Mouse (Mus musculus): Measurements from ENCODE around the gene Nr1i3. TPM values are rescaled to one million over a fixed set of nuclear protein-coding genes. Genes with fewer than 3 reads are reported as not detected.
A peak's percentile ranks its signal among the peaks of the same experiment; 100 is the strongest.
"Not testable (repeated sequence)": the region's sequence is repeated elsewhere in the genome, so short reads cannot be mapped to it uniquely, and the experiment has no call there.

Nr1i3 gene
- polyA plus RNA-seq, 1 experiment from 2014 or later, result 0.27 TPM

DNA sequence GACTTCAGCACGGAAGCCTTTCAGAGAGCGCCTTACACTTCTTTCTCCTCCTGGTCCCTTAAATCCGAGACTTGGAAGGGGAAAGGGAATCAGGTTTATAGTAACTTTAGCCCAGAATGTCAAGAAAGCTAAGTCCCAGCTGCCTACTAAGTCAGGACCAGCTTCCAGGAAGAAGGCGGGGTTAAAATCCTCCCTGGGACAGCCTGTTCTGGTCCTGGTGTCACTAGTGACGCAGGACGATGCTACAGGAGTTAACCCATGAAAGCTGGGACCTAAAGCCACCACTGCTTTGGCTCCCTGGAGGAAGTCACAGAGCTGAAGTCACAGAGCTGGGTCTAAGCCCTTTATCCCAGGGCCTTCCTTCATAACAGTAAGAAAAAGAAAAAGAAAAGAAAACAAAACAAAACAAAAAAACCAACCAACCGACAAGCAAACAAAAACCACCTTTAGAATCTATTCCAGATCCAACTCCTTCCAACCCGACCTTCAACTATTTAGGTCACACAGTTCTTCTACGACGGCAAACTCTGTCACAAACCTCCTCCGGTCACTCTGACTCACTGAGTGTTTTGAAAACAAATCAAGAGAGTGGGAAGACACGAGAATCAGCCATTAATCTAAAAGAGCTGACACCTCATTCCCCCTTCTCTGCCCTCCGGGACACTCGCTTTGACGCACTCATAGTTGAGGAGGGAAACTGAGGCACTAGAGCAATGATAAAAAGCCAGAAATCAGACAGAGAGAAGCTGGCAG is 26.4 kb downstream of the Nr1i3 start:
- 79% methylated on average over 15 of the region's 15 CpGs for WGBS
- H3K4me1 ChIP-seq (replicated peaks), result no peaks in the 10 kb centered on the region
- DNase-seq (ENCODE audit: low spot score), result no peak
- no peak overlapping the region for H3K4me3 ChIP-seq
- no peak overlapping the region for H3K27ac ChIP-seq
- H3K9me3 ChIP-seq, result no peaks in the 10 kb centered on the region
- no peaks in the 10 kb centered on the region for H3K27me3 ChIP-seq (ENCODE audit: insufficient read depth, poor library complexity, severe bottlenecking)
- peaks cover 97% of the 10 kb centered on the region for H3K36me3 ChIP-seq

DNA sequence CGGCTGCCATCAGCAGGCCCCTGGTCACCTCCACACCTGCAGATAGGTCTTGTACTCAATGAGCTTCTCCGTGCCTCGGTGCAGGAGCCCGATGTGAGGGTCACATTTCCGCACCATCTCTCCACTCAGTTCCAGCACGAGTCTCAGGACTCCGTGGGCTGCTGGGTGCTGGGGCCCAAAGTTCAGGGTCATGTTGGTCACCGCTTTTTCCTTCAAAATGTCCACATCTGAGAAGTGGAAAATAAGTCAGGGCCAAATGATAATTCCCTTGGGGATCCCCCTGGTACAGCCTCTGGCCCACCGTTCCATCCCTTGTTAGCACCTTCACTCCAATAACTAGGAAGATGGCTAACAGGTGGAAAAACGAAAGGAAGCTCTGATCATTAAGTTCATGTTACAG is 27.1 kb downstream of the Nr1i3 start:
- 91% methylated on average over 10 of the region's 10 CpGs for WGBS
- no peak overlapping the region for H3K4me3 ChIP-seq
- H3K27me3 ChIP-seq (ENCODE audit: insufficient read depth, poor library complexity, severe bottlenecking), result no peaks in the 10 kb centered on the region
- peaks cover 95% of the 10 kb centered on the region for H3K36me3 ChIP-seq
- no peak for DNase-seq (ENCODE audit: low spot score)
- H3K9me3 ChIP-seq, result no peaks in the 10 kb centered on the region
- peaks cover 5% of the 10 kb centered on the region for H3K4me1 ChIP-seq (replicated peaks)
- H3K27ac ChIP-seq, result no peak overlapping the region

DNA sequence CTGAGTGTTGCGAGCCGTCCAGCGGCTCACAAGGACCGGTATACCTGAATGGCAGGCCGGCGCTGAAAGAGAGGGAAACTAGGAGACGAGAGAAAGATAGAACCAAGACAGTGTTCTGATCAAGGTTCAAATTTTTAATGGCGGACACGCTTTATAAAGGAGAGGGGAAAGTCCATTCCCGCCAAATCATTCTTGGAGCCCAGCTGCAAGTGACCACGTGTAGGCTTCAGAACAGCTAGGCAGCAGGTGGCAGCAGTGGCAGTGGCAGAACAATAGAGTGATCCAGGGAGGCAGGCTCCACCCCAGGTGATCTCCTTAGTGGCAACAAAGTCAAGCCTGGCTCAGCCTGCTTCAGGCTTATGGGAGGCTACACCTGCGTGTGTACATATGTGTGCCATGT is 28.2 kb downstream of the Nr1i3 start:
- WGBS, result 88% methylated on average over 12 of the region's 12 CpGs
- not testable (repeated sequence) for H3K27me3 ChIP-seq (ENCODE audit: insufficient read depth, poor library complexity, severe bottlenecking); H3K27ac ChIP-seq; DNase-seq (ENCODE audit: low spot score); H3K9me3 ChIP-seq; H3K4me3 ChIP-seq
- Histone ChIP-seq H3K4me1 (replicated peaks) (peaks cover 13% of the 10 kb centered on the region), H3K36me3 (peaks cover 85% of the 10 kb centered on the region)

DNA sequence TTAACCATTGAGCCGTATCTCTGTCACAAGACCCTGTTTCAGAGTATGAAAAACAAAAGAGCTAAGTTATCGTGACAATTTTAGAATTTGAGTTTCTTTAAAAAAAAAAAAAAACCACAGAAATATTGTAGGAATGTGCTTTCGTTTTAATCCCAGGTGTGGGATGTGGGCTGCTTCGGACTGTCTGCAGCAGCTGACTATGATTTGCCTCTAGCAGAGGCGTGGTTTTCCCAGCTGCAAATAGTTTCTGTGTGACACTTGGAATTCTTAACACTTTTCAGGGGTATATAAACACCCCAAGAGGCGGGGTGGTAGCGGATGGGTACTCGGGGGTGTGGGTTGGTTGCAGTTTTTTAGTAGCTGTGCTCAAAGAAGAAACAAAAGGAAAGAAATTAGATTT is 31.6 kb downstream of the Nr1i3 start:
- Histone ChIP-seq H3K4me3 (peak overlapping the region; percentile 71), H3K36me3 (peaks cover 51% of the 10 kb centered on the region), H3K27ac (no peak overlapping the region)

DNA sequence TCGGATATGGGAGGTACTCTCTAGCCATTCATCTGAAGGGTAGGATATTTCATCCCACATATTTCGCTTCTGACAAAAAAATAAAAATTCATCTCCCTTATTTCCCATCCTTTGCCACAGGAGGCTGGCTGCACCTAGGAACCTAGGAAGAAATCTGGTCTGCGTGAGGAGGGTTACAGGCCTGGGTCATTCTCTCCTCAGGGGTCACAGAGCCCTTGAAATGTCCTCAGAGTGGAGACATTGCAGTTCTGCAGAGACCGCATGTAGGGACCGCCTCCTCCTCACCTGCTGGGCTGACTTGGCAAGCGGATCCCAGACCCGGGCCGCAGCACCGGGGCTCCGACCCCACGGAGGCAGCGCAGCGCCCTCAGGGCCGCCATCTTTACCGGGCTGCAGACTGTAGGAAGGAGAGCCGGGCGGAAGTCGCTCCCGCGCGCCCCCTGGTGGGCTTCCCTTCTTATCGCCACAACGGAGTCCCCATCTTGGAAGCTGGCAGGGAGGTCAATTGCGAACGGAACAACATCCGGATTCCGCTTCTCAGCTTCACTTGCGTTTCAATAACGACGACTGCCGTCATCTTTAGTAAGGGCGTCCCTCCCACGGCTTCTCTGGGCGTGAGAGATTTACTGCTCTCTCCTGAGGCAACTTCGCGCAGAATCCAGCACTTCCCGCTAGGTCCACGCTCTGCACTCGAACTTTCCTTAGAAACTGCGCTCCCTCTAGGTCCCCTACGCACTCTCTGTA is 33.1 kb downstream of the Nr1i3 start:
- peak; percentile 98 for DNase-seq (ENCODE audit: low spot score)
- peak overlapping the region; percentile 71 for H3K4me3 ChIP-seq
- peaks cover 36% of the 10 kb centered on the region for H3K36me3 ChIP-seq
- peaks cover 60% of the 10 kb centered on the region for H3K4me1 ChIP-seq (replicated peaks)
- no peaks in the 10 kb centered on the region for H3K9me3 ChIP-seq
- H3K27me3 ChIP-seq (ENCODE audit: insufficient read depth, poor library complexity, severe bottlenecking), result no peaks in the 10 kb centered on the region
- WGBS, result under 1% methylated on average over 41 of the region's 41 CpGs
- peak overlapping the region; percentile 96 for H3K27ac ChIP-seq

More for the DNA sequence above, 31.6 kb downstream of the Nr1i3 start:
- Histone ChIP-seq H3K4me1 (replicated peaks) (peaks cover 44% of the 10 kb centered on the region), H3K27me3 (ENCODE audit: insufficient read depth, poor library complexity, severe bottlenecking) (no peaks in the 10 kb centered on the region), H3K9me3 (no peaks in the 10 kb centered on the region)
- DNase-seq (ENCODE audit: low spot score), result no peak
- WGBS, result 93% methylated on average over 8 of the region's 8 CpGs

DNA sequence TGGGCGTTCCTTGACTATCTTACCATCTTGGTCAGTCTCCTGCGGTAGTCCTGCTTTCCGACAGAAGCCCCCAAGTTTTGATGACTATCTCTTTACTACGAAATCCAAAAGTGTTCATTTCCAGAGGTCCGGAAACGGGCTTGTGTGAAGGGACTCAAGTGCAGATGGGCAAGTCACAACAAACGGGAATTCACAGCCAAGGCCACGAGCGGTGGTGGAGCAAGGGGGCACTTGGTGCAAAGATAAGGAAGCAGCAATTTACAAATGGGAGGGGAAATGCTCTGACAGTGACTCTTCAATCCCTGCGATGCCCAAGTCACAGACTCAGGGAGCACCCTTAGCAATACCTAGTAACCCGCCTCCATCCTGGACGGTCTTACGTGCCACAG is 33.7 kb downstream of the Nr1i3 start:
- Histone ChIP-seq H3K4me1 (replicated peaks) (peaks cover 65% of the 10 kb centered on the region), H3K9me3 (no peaks in the 10 kb centered on the region), H3K36me3 (peaks cover 30% of the 10 kb centered on the region), H3K27me3 (ENCODE audit: insufficient read depth, poor library complexity, severe bottlenecking) (no peaks in the 10 kb centered on the region), H3K27ac (peak overlapping the region; percentile 96), H3K4me3 (peak overlapping the region; percentile 71)
- WGBS, result 14% methylated on average over 13 of the region's 13 CpGs
- DNase-seq (ENCODE audit: low spot score), result no peak

DNA sequence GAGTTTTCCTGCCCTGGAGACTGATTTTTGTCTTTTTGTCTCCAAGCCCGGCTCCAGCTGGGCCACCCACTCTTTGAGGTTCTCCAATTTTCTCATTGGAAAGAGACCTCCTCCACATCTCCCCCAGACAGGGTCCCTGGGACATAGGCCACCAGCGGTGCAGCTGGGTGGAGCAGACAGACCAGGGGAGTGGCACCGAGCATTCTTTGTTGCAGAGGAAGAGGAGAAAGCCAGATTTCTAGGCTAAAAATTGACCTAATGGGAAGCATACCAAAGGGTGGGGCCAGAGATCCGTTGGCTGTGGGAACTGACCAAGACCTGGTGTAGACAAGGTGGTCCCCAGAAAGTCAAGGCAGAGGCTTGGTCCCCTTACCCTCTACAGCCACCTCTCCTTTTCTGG is 34.1 kb downstream of the Nr1i3 start:
- 22% methylated on average over 4 of the region's 4 CpGs for WGBS
- peaks cover 25% of the 10 kb centered on the region for H3K36me3 ChIP-seq
- H3K4me1 ChIP-seq (replicated peaks), result peaks cover 70% of the 10 kb centered on the region
- H3K4me3 ChIP-seq, result peak overlapping the region; percentile 71
- no peaks in the 10 kb centered on the region for H3K9me3 ChIP-seq
- DNase-seq (ENCODE audit: low spot score), result peak; percentile 29
- no peaks in the 10 kb centered on the region for H3K27me3 ChIP-seq (ENCODE audit: insufficient read depth, poor library complexity, severe bottlenecking)
- peak overlapping the region; percentile 96 for H3K27ac ChIP-seq

DNA sequence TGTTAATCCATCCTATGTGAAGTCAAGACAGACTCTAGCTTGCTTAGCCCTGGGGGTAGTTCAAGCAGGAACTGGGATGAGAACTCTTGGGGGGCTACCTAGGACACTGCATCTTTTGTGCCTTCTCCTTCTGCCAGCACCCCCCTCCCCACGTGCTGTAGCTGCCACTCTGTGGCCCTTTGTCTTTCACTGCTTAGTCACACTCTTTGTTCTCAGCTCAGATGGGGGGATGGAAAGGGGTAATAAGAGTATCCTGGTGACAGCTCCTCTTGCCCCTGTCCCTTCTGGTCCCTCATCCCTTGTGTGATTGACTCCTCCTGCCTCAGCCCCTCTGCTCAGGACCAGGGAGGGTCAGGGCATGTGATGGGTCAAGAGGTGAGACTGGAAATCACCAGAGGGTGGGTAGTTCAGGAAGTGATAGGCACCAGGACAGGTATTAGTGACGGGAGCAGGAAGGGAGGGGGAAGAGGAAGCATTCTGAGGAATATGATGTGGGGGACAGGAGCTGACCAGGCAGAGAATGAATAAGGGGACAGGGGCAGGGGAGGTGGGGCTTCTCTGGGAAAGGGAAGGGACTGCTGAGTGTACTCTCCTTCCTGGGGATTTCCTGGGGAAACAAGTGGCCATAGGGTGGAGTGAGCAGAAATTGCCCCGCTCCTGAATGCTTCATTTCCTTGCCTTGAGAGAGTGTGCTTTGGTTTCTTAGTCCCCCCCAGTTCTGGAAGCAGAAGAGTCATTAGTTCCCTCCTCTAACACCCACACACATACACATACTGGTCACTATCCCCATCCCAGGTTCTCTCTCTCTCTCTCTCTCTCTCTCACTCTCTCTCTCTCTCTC is 34.8 kb downstream of the Nr1i3 start:
- peak overlapping the region; percentile 96 for H3K27ac ChIP-seq
- peak overlapping the region; percentile 71; the same call in 1 of the 2 replicates for H3K4me3 ChIP-seq
- H3K36me3 ChIP-seq, result peaks cover 20% of the 10 kb centered on the region
- H3K4me1 ChIP-seq (replicated peaks), result peaks cover 73% of the 10 kb centered on the region
- H3K27me3 ChIP-seq (ENCODE audit: insufficient read depth, poor library complexity, severe bottlenecking), result no peaks in the 10 kb centered on the region
- peak; percentile 30 for DNase-seq (ENCODE audit: low spot score)
- H3K9me3 ChIP-seq, result no peaks in the 10 kb centered on the region
- WGBS, result 49% methylated on average over 3 of the region's 3 CpGs

DNA sequence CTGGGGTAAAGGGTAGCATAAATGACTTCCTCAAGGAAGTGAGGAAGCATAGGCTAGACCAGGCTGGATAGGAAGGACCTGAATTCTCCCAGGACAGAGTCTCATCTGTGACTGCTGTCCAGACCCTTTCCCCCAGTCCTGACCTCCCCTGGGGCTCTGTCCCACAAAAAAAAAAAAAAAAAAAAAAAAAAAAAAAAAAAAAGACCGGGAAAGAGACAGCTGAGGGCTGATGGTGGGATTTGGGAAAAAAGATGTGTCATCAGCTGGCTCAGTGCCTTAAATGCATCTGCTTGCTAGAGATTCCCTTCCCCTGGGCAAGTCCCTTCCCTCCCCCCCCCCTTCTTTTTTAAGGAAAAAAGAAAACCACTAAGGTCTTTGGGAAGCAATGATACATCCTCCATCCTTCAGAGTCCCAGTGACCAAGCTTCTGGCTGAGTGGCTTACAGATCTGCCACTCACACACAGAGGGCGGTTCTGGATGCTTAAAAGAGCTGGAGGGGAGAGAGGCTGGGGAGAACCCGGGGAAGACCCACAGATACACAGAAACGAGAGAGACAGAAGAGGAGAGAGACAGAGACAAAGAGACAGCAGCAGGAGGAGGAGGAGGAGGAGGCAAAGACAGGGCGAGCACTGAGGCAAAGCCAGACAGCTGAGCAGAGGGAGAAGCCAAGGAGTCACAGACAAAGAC is 36.3 kb downstream of the Nr1i3 start, which contains the start of gene Adamts4:
Gene Adamts4 (plus strand): TSS at position 509 of the 688 bp plus-strand sequence.
- Histone ChIP-seq H3K4me3 (peak within 1 kb of the TSS; percentile 55), H3K9me3 (no peaks in the 10 kb centered on the region), H3K36me3 (peaks cover 22% of the 10 kb centered on the region), H3K4me1 (replicated peaks) (peaks cover 73% of the 10 kb centered on the region), H3K27me3 (ENCODE audit: insufficient read depth, poor library complexity, severe bottlenecking) (no peaks in the 10 kb centered on the region), H3K27ac (peak within 1 kb of the TSS; percentile 96)
- DNase-seq (ENCODE audit: low spot score), result peak; percentile 66
- 17% methylated on average over 5 of the region's 5 CpGs for WGBS

DNA sequence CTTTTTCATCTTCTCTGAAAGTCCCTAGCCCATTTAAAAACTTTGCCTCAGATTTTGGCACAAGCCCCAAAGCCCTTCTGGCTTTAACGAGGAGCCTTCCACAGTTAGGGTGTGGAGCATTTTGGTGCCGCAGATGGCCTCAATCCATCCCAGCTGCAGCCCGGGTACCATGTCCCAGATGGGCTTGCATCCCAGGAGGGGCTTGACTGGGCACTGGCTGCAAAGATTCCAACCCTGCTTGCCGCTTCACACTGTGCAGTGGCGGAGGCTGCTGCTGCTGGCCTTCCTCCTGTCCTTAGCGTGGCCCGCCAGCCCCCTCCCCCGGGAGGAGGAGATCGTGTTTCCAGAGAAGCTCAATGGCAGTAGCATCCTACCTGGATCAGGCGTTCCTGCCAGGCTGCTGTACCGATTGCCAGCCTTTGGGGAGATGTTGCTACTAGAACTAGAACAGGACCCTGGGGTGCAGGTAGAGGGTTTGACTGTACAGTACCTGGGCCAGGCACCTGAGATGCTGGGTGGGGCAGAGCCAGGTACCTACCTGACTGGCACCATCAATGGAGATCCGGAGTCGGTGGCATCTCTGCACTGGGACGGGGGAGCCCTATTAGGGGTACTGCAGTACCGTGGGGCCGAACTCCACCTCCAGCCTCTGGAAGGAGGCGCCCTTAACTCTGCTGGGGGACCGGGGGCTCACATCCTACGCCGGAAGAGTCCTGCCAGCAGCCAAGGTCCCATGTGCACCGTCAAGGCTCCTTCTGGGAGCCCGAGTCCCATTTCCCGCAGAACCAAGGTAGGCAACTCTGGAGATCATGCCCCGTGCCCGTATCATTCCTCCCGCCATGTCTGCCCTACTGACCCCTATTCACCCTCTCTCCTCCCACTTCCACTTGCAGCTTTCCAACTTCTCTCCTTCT is 37.2 kb downstream of the Nr1i3 start, which contains the start of gene Ndufs2:
Gene Ndufs2 (minus strand): TSS at position 709 of the 914 bp plus-strand sequence.
- Histone ChIP-seq H3K4me3 (peak within 1 kb of the TSS; percentile 55), H3K4me1 (replicated peaks) (peaks cover 68% of the 10 kb centered on the region), H3K27ac (peak within 1 kb of the TSS; percentile 85), H3K27me3 (ENCODE audit: insufficient read depth, poor library complexity, severe bottlenecking) (no peaks in the 10 kb centered on the region), H3K36me3 (peaks cover 18% of the 10 kb centered on the region), H3K9me3 (no peaks in the 10 kb centered on the region)
- 8% methylated on average over 26 of the region's 26 CpGs for WGBS
- peak; percentile 52 for DNase-seq (ENCODE audit: low spot score)

DNA sequence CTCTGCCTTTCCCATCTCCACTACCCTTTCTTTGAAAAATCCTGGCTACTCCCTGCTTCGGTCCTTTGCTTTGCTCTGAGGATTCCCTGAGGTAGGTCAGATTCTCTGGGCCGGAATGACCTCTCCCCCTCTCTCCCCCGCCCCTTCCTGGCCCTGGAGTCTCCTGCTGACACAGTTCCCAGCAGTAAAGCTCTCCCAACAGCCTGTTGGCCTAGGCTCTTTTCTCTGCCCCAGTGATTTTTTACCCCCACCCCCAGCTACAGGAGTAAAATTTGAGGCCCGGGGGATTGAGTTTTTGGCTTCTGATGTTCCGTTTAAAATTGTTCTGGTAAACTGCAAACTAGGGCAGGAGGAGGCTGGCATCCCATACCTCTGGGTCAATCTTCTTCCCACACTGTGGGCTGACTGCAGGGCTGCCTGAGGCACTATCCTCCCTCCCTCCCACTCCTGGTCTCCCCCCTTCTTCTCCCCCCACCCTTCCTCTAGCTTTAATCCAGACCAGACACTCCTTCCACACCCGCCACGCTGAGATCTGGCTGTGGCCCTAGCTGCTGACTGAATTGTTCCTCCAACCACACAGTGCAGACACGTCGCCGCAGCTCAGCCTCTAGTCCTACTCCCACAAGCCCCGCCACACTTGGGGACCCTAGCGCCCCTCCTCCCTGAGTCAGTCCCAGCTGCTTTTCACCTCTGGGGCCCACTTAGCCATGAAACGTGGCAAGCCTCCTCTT is 38.0 kb downstream of the Nr1i3 start:
- peak overlapping the region; percentile 55 for H3K4me3 ChIP-seq
- peaks cover 26% of the 10 kb centered on the region for H3K36me3 ChIP-seq
- no peaks in the 10 kb centered on the region for H3K27me3 ChIP-seq (ENCODE audit: insufficient read depth, poor library complexity, severe bottlenecking)
- H3K27ac ChIP-seq, result peak overlapping the region; percentile 85
- WGBS, result 1% methylated on average over 13 of the region's 13 CpGs
- DNase-seq (ENCODE audit: low spot score), result peak; percentile 71
- H3K9me3 ChIP-seq, result no peaks in the 10 kb centered on the region
- peaks cover 60% of the 10 kb centered on the region for H3K4me1 ChIP-seq (replicated peaks)
